Mouse (Mus musculus) G1E (cell line): ENCODE measurements around the gene Ppp1r26.
"Not testable (repeated sequence)": the region's sequence is repeated elsewhere in the genome, so short reads cannot be mapped to it uniquely, and the experiment has no call there.

Experiments used
- CTCF ChIP-seq: IDR thresholded peaks from 2 replicates; pipeline ENCODE4 v1.5.1; 2012; ENCODE audit warnings: low read depth, low read length, inconsistent platforms, mixed read lengths
- GATA1 ChIP-seq: IDR thresholded peaks from 2 replicates; pipeline ENCODE4 v1.6.1; 2012; ENCODE audit warnings: borderline replicate concordance, low read length, inconsistent platforms, mixed read lengths
- GATA2 ChIP-seq: IDR thresholded peaks from 2 replicates; pipeline ENCODE4 v1.6.1; 2012; ENCODE audit warnings: low read depth, low read length, inconsistent platforms, borderline replicate concordance
- POLR2AphosphoS5 ChIP-seq: IDR thresholded peaks from 2 replicates; pipeline ENCODE4 v1.6.1; 2012; ENCODE audit warnings: low read depth, low read length, inconsistent platforms; ENCODE audit not compliant: insufficient replicate concordance
- TAL1 ChIP-seq: conservative IDR thresholded peaks from 2 replicates; pipeline ENCODE4 v1.6.1; 2012; ENCODE audit warnings: low read depth, low read length, inconsistent platforms, mixed read lengths

DNA sequence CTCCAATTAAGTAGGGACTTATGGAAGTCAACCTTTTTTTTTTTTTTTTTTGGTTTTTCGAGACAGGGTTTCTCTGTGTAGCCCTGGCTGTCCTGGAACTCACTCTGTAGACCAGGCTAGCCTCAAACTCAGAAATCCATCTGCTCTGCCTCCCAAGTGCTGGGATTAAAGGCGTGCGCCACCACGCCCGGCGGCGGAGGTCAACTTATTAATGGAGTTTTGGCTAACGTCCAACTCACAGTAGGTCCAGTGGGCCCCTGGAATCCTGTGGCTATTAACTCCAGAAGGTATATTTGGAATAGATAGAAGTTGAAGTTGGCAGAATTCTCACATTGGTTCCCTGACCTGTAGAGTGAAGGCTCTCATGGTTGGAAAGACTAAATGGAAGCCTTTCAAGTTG lies 25.4 kb downstream of the Ppp1r26 start:
- not testable (repeated sequence) for TF ChIP-seq TAL1, CTCF, GATA1, GATA2, POLR2AphosphoS5
